Mouse (Mus musculus) heart, embryonic 16.5 days (tissue): ENCODE results near the gene Erg28. TPM values are rescaled to one million over a fixed set of nuclear protein-coding genes. Genes with fewer than 3 reads are reported as not detected.
A peak's percentile ranks its signal among the peaks of the same experiment; 100 is the strongest.

Source experiments
- ATAC-seq: fragments of 200-750 bp; cut with Nextera tagmentation; replicated peaks from 2 replicates; pipeline ENCODE4 v1.8.0; 2017; ENCODE audit warnings: moderate number of reproducible peaks; ENCODE audit not compliant: insufficient read depth, low FRiP score; ENCODE audit errors: extremely low read depth
- H3K27ac ChIP-seq: fragments of 300-500 bp; sonication (generic); 2 replicates; pipeline ENCODE4 v1.5.1; 2014; ENCODE audit warnings: mild to moderate bottlenecking, low read length, control low read depth, moderate library complexity
- H3K27me3 ChIP-seq: fragments of 300-500 bp; sonication (generic); 2 replicates; pipeline ENCODE4 v1.6.1; 2014; ENCODE audit warnings: low read length, mixed read lengths; ENCODE audit not compliant: control insufficient read depth, insufficient read depth
- H3K36me3 ChIP-seq: fragments of 300-500 bp; sonication (generic); 2 replicates; pipeline ENCODE4 v1.6.1; 2014; ENCODE audit not compliant: control insufficient read depth, insufficient read depth
- H3K4me1 ChIP-seq: fragments of 300-500 bp; sonication (generic); 2 replicates; pipeline ENCODE4 v1.6.1; 2014; ENCODE audit warnings: low read length, mixed read lengths; ENCODE audit not compliant: control insufficient read depth, insufficient read depth
- H3K4me2 ChIP-seq: fragments of 300-500 bp; sonication (generic); 2 replicates; pipeline ENCODE4 v1.6.1; 2014; ENCODE audit warnings: low read depth, mild to moderate bottlenecking, control low read depth, low read length
- H3K4me3 ChIP-seq: fragments of 300-500 bp; sonication (generic); 2 replicates; pipeline ENCODE4 v1.5.1; 2014; ENCODE audit warnings: mild to moderate bottlenecking, control low read depth, low read length
- H3K9ac ChIP-seq: fragments of 300-500 bp; sonication (generic); 2 replicates; pipeline ENCODE4 v1.6.1; 2014; ENCODE audit warnings: low read length, control low read depth
- H3K9me3 ChIP-seq: fragments of 300-500 bp; sonication (generic); replicated peaks from 2 replicates; pipeline ENCODE4 v1.6.1; 2016; ENCODE audit warnings: low read length; ENCODE audit not compliant: control insufficient read depth
- WGBS: fragments of 180-500 bp; shearing (Covaris S2); extraction: QIAGEN DNeasy Blood & Tissue Kit; methylation state at CpG from one replicate; pipeline ENCODE4 v1.1.7; 2014; 5-methylcytosine and 5-hydroxymethylcytosine counted together
- polyA plus RNA-seq: library from polyadenylated mRNA; unstranded; fragments of >200 nt; fragmentation: Nextera tagmentation; extraction: Ambion mirVana; gene quantifications from 2 replicates; pipeline ENCODE4 v1.2.1, GENCODE M21; 2015

Gene Erg28
- polyA plus RNA-seq, 1 experiment from 2014 or later: 65.6 TPM

GRCm38 (mm10) chr12:85828856-85829255 is 4.5 kb upstream of the Erg28 start:
- Histone ChIP-seq H3K27me3 (no peaks in the 10 kb centered on the region), H3K4me3 (no peak overlapping the region), H3K4me2 (no peak overlapping the region), H3K27ac (no peak overlapping the region), H3K36me3 (peaks cover 19% of the 10 kb centered on the region; the same call in 1 of the 2 replicates), H3K4me1 (peaks cover 4% of the 10 kb centered on the region), H3K9me3 (no peaks in the 10 kb centered on the region), H3K9ac (no peak overlapping the region)
- WGBS: 96% methylated on average over 3 of the region's 3 CpGs
- ATAC-seq: no peak

- Histone ChIP-seq H3K9me3 (no peaks in the 10 kb centered on the region), H3K9ac (peak overlapping the region; percentile 87; the same call in 1 of the 2 replicates), H3K27ac (no peak overlapping the region), H3K36me3 (peaks cover 9% of the 10 kb centered on the region), H3K4me1 (peaks cover 19% of the 10 kb centered on the region), H3K27me3 (no peaks in the 10 kb centered on the region), H3K4me3 (no peak overlapping the region), H3K4me2 (no peak overlapping the region)
- WGBS: 66% methylated on average over 2 of the region's 2 CpGs
- no peak for ATAC-seq
These were observed 1.5 kb upstream of the Erg28 start for GRCm38 (mm10) chr12:85825822-85826221.

GRCm38 (mm10) chr12:85825361-85825760 is 1.0 kb upstream of the Erg28 start:
- no peak for ATAC-seq
- H3K9me3 ChIP-seq: no peaks in the 10 kb centered on the region
- 8% methylated on average over 8 of the region's 8 CpGs for WGBS

GRCm38 (mm10) chr12:85822051-85822450 is 2.3 kb downstream of the Erg28 start:
- Histone ChIP-seq H3K27ac (no peak overlapping the region), H3K9ac (no peak overlapping the region), H3K36me3 (peaks cover 9% of the 10 kb centered on the region), H3K27me3 (no peaks in the 10 kb centered on the region), H3K9me3 (no peaks in the 10 kb centered on the region), H3K4me3 (no peak overlapping the region), H3K4me1 (peaks cover 39% of the 10 kb centered on the region), H3K4me2 (no peak overlapping the region)
- 75% methylated on average over 9 of the region's 9 CpGs for WGBS
- ATAC-seq: no peak

More at GRCm38 (mm10) chr12:85825361-85825760, 1.0 kb upstream of the Erg28 start:
- peak overlapping the region; percentile 87 for H3K9ac ChIP-seq
- H3K36me3 ChIP-seq: peaks cover 9% of the 10 kb centered on the region
- H3K4me3 ChIP-seq: peak overlapping the region; percentile 98
- H3K27me3 ChIP-seq: no peaks in the 10 kb centered on the region
- H3K4me1 ChIP-seq: peaks cover 20% of the 10 kb centered on the region
- peak overlapping the region; percentile 99 for H3K27ac ChIP-seq
- H3K4me2 ChIP-seq: peak overlapping the region; percentile 83

GRCm38 (mm10) chr12:85813599-85813998 is 10.8 kb downstream of the Erg28 start:
- Histone ChIP-seq H3K36me3 (peaks cover 19% of the 10 kb centered on the region), H3K9me3 (no peaks in the 10 kb centered on the region), H3K9ac (no peak overlapping the region), H3K4me1 (peaks cover 26% of the 10 kb centered on the region), H3K4me3 (no peak overlapping the region), H3K27me3 (no peaks in the 10 kb centered on the region), H3K27ac (peak overlapping the region; percentile 38), H3K4me2 (no peak overlapping the region)
- WGBS: 34% methylated on average over 2 of the region's 2 CpGs
- peak; percentile 38; the same call in 1 of the 2 replicates for ATAC-seq

GRCm38 (mm10) chr12:85811676-85812075 is 12.7 kb downstream of the Erg28 start:
- ATAC-seq: no peak
- no peaks in the 10 kb centered on the region for H3K9me3 ChIP-seq
- no peak overlapping the region for H3K4me2 ChIP-seq
- no peaks in the 10 kb centered on the region for H3K27me3 ChIP-seq
- H3K36me3 ChIP-seq: peaks cover 13% of the 10 kb centered on the region
- no peak overlapping the region for H3K9ac ChIP-seq
- no peak overlapping the region for H3K4me3 ChIP-seq
- peaks cover 22% of the 10 kb centered on the region for H3K4me1 ChIP-seq
- WGBS: 90% methylated on average over 4 of the region's 4 CpGs
- H3K27ac ChIP-seq: no peak overlapping the region

- H3K4me2 ChIP-seq: no peak overlapping the region
These were observed 13.4 kb downstream of the Erg28 start for GRCm38 (mm10) chr12:85810959-85811358.

GRCm38 (mm10) chr12:85809726-85810125 is 14.6 kb downstream of the Erg28 start:
- peak overlapping the region; percentile 20; the same call in 1 of the 2 replicates for H3K4me2 ChIP-seq
- peaks cover 22% of the 10 kb centered on the region for H3K4me1 ChIP-seq
- 0 out of 2 replicates have a peak, but pooled peaks cover 4% of the 10 kb centered on the region for H3K36me3 ChIP-seq
- H3K27me3 ChIP-seq: no peaks in the 10 kb centered on the region
- 18% methylated on average over 6 of the region's 6 CpGs for WGBS
- peak overlapping the region; percentile 3 for H3K27ac ChIP-seq
- H3K9me3 ChIP-seq: no peaks in the 10 kb centered on the region
- no peak overlapping the region for H3K4me3 ChIP-seq
- ATAC-seq: peak; percentile 90
- H3K9ac ChIP-seq: no peak overlapping the region

More at GRCm38 (mm10) chr12:85810959-85811358, 13.4 kb downstream of the Erg28 start:
- peaks cover 9% of the 10 kb centered on the region for H3K36me3 ChIP-seq
- H3K27me3 ChIP-seq: no peaks in the 10 kb centered on the region
- no peak overlapping the region for H3K27ac ChIP-seq
- no peaks in the 10 kb centered on the region for H3K9me3 ChIP-seq
- H3K4me3 ChIP-seq: no peak overlapping the region
- no peak overlapping the region for H3K9ac ChIP-seq
- peaks cover 22% of the 10 kb centered on the region for H3K4me1 ChIP-seq
- no peak for ATAC-seq

- peaks cover 7% of the 10 kb centered on the region for H3K36me3 ChIP-seq
- no peaks in the 10 kb centered on the region for H3K9me3 ChIP-seq
- H3K27ac ChIP-seq: no peak overlapping the region
- no peak overlapping the region for H3K4me3 ChIP-seq
- no peaks in the 10 kb centered on the region for H3K27me3 ChIP-seq
- no peak overlapping the region for H3K9ac ChIP-seq
- H3K4me2 ChIP-seq: no peak overlapping the region
- H3K4me1 ChIP-seq: no peaks in the 10 kb centered on the region
- 65% methylated on average over 9 of the region's 9 CpGs for WGBS
- ATAC-seq: no peak
These were observed 24.3 kb downstream of the Erg28 start for GRCm38 (mm10) chr12:85800031-85800430.
